Mouse (Mus musculus) forebrain, embryonic 12.5 days (tissue): ENCODE data around the gene Cdc27. TPM values are rescaled to one million over a fixed set of nuclear protein-coding genes. Genes with fewer than 3 reads are reported as not detected.
"Not testable (repeated sequence)": the region's sequence is repeated elsewhere in the genome, so short reads cannot be mapped to it uniquely, and the experiment has no call there.

Source experiments
- ATAC-seq: fragments of 200-750 bp; cut with Nextera tagmentation; 2 replicates; pipeline ENCODE4 v1.8.0; 2017; ENCODE audit warnings: moderate TSS enrichment; ENCODE audit not compliant: low FRiP score
- H3K27ac ChIP-seq: fragments of 300-500 bp; sonication (generic); 2 replicates; pipeline ENCODE4 v1.5.1; 2016; ENCODE audit warnings: mild to moderate bottlenecking
- H3K27me3 ChIP-seq: fragments of 300-500 bp; sonication (generic); 2 replicates; pipeline ENCODE4 v1.6.1; 2016; ENCODE audit warnings: mild to moderate bottlenecking
- H3K36me3 ChIP-seq: fragments of 300-500 bp; sonication (generic); replicated peaks from 2 replicates; pipeline ENCODE4 v1.6.1; 2016; ENCODE audit warnings: mild to moderate bottlenecking
- H3K4me1 ChIP-seq: fragments of 300-500 bp; sonication (generic); 2 replicates; pipeline ENCODE4 v1.6.1; 2016
- H3K4me2 ChIP-seq: fragments of 300-500 bp; sonication (generic); 2 replicates; pipeline ENCODE4 v1.6.1; 2016; ENCODE audit warnings: mild to moderate bottlenecking, moderate library complexity
- H3K4me3 ChIP-seq: fragments of 300-500 bp; sonication (generic); replicated peaks from 2 replicates; pipeline ENCODE4 v1.5.1; 2016; ENCODE audit warnings: mild to moderate bottlenecking
- H3K9ac ChIP-seq: fragments of 300-500 bp; sonication (generic); 2 replicates; pipeline ENCODE4 v1.6.1; 2016; ENCODE audit warnings: mild to moderate bottlenecking
- H3K9me3 ChIP-seq: fragments of 300-500 bp; sonication (generic); 2 replicates; pipeline ENCODE4 v1.6.1; 2016
- WGBS: fragments of 180-500 bp; shearing (Covaris S2); methylation state at CpG from one replicate; pipeline ENCODE4 v1.1.7; 2016; 5-methylcytosine and 5-hydroxymethylcytosine counted together
- polyA plus RNA-seq: library from polyadenylated mRNA; unstranded; fragments of >200 nt; fragmentation: Nextera tagmentation; extraction: Ambion mirVana; gene quantifications from 2 replicates; pipeline ENCODE4 v1.2.1, GENCODE M21; 2016

Cdc27 gene
- polyA plus RNA-seq, 1 experiment from 2014 or later = 52.6 TPM

- no peak overlapping the region for H3K27ac ChIP-seq
- no peaks in the 10 kb centered on the region for H3K27me3 ChIP-seq
- no peak overlapping the region for H3K4me2 ChIP-seq
- ATAC-seq = no peak
- WGBS = 76% methylated on average over 18 of the region's 18 CpGs
- no peaks in the 10 kb centered on the region; the same call in 1 of the 2 replicates for H3K4me1 ChIP-seq
- no peak overlapping the region for H3K9ac ChIP-seq
- no peaks in the 10 kb centered on the region for H3K36me3 ChIP-seq
- no peak overlapping the region for H3K4me3 ChIP-seq
- H3K9me3 ChIP-seq = no peaks in the 10 kb centered on the region
These were observed 31.3 kb upstream of the Cdc27 start for GRCm38 (mm10) chr11:104581446-104582307.

DNA sequence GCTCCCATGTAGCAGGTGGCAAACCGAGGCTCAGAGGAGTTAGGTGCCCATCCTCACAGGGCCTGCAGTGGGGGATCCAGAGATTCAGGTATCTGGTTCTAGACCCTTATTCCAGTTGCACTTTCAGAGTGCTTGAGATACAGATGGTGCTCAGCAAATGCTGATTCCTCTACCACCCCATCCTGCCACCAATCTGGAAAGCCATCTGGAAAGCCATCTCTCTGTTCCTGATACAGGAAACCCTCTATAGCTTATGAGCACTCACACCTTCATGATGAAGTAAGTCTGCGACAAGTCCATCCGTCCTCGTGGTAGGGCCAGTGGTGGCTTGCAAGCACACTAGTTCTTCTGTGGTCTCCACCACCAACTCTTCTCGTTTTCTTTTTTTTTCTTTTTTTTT is 30.2 kb upstream of the Cdc27 start:
- Histone ChIP-seq H3K27ac (no peak overlapping the region), H3K27me3 (no peaks in the 10 kb centered on the region), H3K9me3 (no peaks in the 10 kb centered on the region), H3K36me3 (no peaks in the 10 kb centered on the region), H3K4me3 (no peak overlapping the region), H3K4me2 (no peak overlapping the region), H3K4me1 (no peaks in the 10 kb centered on the region; the same call in 1 of the 2 replicates), H3K9ac (no peak overlapping the region)
- ATAC-seq = no peak
- 93% methylated on average over 5 of the region's 5 CpGs for WGBS

DNA sequence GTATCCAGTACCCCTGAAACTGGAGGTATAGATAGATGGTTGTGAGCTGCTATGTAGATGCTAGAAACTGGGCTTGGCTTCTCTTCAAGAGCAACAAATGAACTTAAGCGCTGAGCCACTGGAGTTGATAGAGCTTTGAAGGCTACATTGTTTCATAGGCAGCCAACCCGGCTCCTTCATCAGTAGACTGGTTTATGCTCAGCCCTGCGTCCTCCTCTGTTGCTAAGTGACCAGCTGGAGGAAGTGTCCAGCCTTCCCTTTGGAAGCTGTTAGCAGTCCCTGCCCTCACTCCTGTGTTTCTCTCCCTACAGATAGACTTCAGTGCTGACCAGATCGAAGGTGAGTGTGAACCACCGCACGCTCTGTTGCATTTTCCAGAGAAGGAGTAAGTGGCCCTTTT is 29.7 kb upstream of the Cdc27 start:
- Histone ChIP-seq H3K4me3 (no peak overlapping the region), H3K27me3 (no peaks in the 10 kb centered on the region), H3K27ac (no peak overlapping the region), H3K9me3 (no peaks in the 10 kb centered on the region), H3K4me1 (no peaks in the 10 kb centered on the region; the same call in 1 of the 2 replicates), H3K36me3 (no peaks in the 10 kb centered on the region), H3K9ac (no peak overlapping the region), H3K4me2 (no peak overlapping the region)
- WGBS = 82% methylated on average over 6 of the region's 6 CpGs
- ATAC-seq = no peak

DNA sequence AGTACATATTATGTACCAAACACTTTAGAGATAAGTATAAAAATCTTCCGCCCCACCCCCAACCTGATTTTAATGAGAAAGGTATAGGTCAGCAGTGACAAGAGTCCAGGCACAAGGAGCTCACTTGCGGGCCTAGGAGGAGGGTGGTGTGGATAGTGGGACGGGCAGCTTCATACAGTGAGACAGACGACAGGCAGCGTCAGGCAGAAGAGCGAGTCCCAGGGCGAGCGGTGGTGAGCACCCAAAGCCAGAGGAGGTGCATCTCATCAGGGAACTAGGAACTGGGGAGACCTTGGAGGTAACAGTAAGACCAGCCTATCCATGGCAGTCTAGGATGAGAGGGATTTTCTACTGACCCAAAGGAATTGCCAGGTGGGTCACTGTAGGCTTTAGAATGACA is 29.2 kb upstream of the Cdc27 start:
- H3K9ac ChIP-seq = no peak overlapping the region
- H3K4me3 ChIP-seq = no peak overlapping the region
- 94% methylated on average over 8 of the region's 8 CpGs for WGBS
- H3K27ac ChIP-seq = no peak overlapping the region
- H3K4me1 ChIP-seq = no peaks in the 10 kb centered on the region; the same call in 1 of the 2 replicates
- no peaks in the 10 kb centered on the region for H3K9me3 ChIP-seq
- H3K36me3 ChIP-seq = no peaks in the 10 kb centered on the region
- H3K27me3 ChIP-seq = no peaks in the 10 kb centered on the region
- ATAC-seq = no peak
- no peak overlapping the region for H3K4me2 ChIP-seq

DNA sequence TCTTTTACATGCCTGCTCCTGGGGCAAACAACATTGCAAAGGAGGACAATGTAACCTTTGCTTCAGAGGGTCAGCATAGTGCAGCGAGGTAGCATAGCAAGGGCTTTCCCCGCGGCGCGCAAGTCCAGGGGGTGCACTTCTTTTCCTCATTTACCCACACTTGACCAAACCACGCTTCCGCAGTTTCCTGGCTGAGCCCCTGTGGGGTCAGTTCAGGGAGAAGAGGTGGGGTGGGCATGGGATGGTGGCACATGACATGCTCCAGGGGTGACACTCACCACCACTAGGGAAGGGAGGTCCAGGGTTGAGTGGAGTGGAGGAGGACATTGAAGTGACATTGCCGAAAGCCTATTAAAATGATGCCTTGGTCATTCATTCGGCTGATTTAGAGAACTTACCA is 28.7 kb upstream of the Cdc27 start:
- H3K4me3 ChIP-seq = no peak overlapping the region
- no peaks in the 10 kb centered on the region for H3K27me3 ChIP-seq
- no peaks in the 10 kb centered on the region; the same call in 1 of the 2 replicates for H3K4me1 ChIP-seq
- no peak overlapping the region for H3K4me2 ChIP-seq
- WGBS = 92% methylated on average over 9 of the region's 9 CpGs
- no peaks in the 10 kb centered on the region for H3K36me3 ChIP-seq
- ATAC-seq = no peak
- H3K9ac ChIP-seq = no peak overlapping the region
- H3K9me3 ChIP-seq = no peaks in the 10 kb centered on the region
- H3K27ac ChIP-seq = no peak overlapping the region

DNA sequence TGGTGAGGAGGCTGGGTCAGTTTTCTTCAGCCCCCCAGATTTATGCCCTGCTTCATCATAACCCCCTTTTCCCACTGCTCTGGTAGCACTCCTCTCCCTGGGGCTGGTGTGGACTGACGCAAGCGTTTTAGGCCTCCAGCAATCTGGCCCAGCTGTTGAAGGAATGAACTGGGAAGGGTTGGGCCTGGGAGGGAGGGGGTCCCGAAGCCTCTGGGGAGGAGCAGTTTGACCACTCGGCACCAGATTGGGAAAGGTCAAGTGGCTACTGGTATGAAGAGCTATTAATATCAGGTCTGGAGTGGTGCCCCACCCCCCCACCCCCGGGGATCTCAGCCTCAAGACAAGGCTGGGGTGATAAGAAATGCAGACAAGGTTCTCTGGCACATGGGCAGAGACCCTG is 27.7 kb upstream of the Cdc27 start:
- H3K9ac ChIP-seq = no peak overlapping the region
- no peaks in the 10 kb centered on the region for H3K9me3 ChIP-seq
- H3K27ac ChIP-seq = no peak overlapping the region
- no peak overlapping the region for H3K4me2 ChIP-seq
- WGBS = 75% methylated on average over 5 of the region's 5 CpGs
- no peaks in the 10 kb centered on the region for H3K36me3 ChIP-seq
- peaks cover 3% of the 10 kb centered on the region; the same call in 1 of the 2 replicates for H3K27me3 ChIP-seq
- no peak overlapping the region for H3K4me3 ChIP-seq
- ATAC-seq = no peak
- no peaks in the 10 kb centered on the region; the same call in 1 of the 2 replicates for H3K4me1 ChIP-seq

DNA sequence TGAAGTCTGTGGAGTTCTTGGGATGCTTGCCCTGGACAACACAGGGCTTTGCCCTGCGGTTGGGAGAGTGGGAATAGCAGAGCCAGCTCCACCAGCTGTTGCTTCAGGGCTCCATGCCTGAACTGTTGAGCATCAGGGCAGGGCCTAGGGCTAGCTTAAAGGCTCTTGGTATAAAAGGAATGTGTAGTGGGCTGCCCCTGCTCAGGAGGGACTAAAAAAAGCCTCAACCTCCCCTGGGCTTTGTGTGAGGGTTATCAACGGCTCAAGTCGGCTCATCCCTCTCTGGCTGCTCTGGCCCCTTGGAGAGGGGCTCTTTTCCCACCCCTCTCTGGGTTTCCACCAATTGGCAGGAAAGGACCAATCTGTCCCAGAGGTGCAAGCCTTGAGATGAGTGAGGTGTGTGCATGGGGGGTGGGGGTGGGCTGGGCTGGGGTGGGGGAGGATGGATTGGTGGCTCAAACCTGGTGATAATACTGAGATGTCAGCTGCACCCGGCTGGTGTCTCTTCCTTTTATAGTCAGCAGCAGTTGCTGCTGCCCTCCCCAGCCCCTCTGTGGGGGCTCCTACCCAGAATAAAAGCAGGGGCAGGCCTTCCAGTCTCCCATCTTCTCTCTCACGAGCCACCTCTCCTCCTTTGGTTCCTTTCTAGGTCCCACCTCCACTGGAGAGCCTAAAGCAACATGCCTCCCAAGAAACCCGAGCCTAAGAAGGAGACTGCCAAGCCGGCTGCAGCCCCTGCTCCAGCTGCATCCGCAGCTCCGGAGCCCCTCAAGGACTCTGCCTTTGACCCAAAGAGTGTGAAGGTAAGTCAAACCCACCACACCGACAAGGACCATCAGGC is 26.6 kb upstream of the Cdc27 start:
- no peaks in the 10 kb centered on the region for H3K36me3 ChIP-seq
- no peaks in the 10 kb centered on the region; the same call in 1 of the 2 replicates for H3K4me1 ChIP-seq
- H3K27me3 ChIP-seq = peaks cover 13% of the 10 kb centered on the region
- no peaks in the 10 kb centered on the region for H3K9me3 ChIP-seq
- ATAC-seq = no peak
- WGBS = 49% methylated on average over 10 of the region's 10 CpGs
- H3K4me3 ChIP-seq = no peak overlapping the region
- no peak overlapping the region for H3K9ac ChIP-seq
- H3K4me2 ChIP-seq = no peak overlapping the region
- H3K27ac ChIP-seq = no peak overlapping the region

GRCm38 (mm10) chr11:104572566-104572965 is 22.1 kb upstream of the Cdc27 start:
- Histone ChIP-seq H3K27ac (no peak overlapping the region), H3K36me3 (no peaks in the 10 kb centered on the region), H3K27me3 (peaks cover 20% of the 10 kb centered on the region), H3K9me3 (no peaks in the 10 kb centered on the region), H3K4me3 (no peak overlapping the region), H3K9ac (no peak overlapping the region), H3K4me2 (no peak overlapping the region), H3K4me1 (no peaks in the 10 kb centered on the region)
- ATAC-seq = no peak
- 73% methylated on average over 2 of the region's 2 CpGs for WGBS

- Histone ChIP-seq H3K4me2 (no peak overlapping the region), H3K27me3 (peaks cover 20% of the 10 kb centered on the region), H3K9ac (no peak overlapping the region), H3K4me1 (no peaks in the 10 kb centered on the region), H3K4me3 (no peak overlapping the region), H3K27ac (no peak overlapping the region), H3K36me3 (no peaks in the 10 kb centered on the region), H3K9me3 (no peaks in the 10 kb centered on the region)
- WGBS = 68% methylated on average over 7 of the region's 7 CpGs
- ATAC-seq = no peak
These were observed 21.7 kb upstream of the Cdc27 start for GRCm38 (mm10) chr11:104572091-104572490.

DNA sequence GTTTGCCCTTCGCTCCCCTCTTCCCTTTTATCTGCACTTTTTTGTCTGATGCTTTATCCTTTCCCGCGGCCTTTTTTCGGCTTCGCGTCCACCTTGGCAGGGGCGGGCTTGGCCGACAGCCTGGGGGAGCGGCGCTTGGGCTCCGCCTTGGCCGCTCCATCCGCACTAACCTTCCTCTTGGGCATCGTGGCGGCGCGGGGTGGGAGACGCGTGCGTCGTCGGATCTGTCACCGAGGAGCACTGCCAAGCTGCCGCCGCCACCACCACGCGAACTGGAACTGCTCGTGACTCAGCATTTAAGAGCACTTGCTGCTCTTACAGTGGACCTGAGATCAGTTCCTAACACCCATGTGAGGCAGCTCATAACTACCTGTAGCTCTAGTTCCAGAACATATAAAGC is 21.0 kb upstream of the Cdc27 start:
- WGBS = 3% methylated on average over 28 of the region's 28 CpGs
- not testable (repeated sequence) for H3K27ac ChIP-seq, ATAC-seq, H3K36me3 ChIP-seq, H3K9me3 ChIP-seq, H3K4me1 ChIP-seq
- peak overlapping the region; percentile 36 for H3K4me3 ChIP-seq
- H3K9ac ChIP-seq = peak overlapping the region; percentile 38
- H3K27me3 ChIP-seq = peaks cover 20% of the 10 kb centered on the region
- peak overlapping the region; percentile 59 for H3K4me2 ChIP-seq

GRCm38 (mm10) chr11:104570515-104570914 is 20.1 kb upstream of the Cdc27 start:
- WGBS = 88% methylated on average over 8 of the region's 8 CpGs
- not testable (repeated sequence) for H3K9ac ChIP-seq, H3K36me3 ChIP-seq, H3K9me3 ChIP-seq, H3K4me3 ChIP-seq, H3K4me1 ChIP-seq, ATAC-seq, H3K27ac ChIP-seq, H3K4me2 ChIP-seq
- peaks cover 20% of the 10 kb centered on the region for H3K27me3 ChIP-seq

DNA sequence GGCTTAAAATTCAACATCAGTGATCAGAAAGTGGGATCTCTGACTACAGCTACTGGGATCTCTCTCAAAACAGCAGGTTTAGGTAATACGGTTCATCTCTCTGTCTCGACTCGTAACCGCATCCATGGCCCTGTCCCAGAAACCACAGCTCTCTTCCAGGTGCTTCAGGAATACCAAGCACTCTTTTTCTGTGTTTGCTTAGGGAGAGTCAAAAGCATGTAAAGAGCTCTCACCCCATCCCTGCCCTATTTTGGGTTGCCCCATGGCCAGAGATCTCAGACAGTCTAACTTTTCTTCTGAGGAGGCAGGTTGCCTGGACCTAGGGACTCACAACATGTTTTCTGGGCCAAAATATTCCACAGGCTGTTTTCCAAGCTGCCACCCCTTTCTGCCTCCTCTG is 17.9 kb upstream of the Cdc27 start:
- H3K27me3 ChIP-seq = peaks cover 19% of the 10 kb centered on the region
- no peak overlapping the region for H3K4me3 ChIP-seq
- H3K9me3 ChIP-seq = no peaks in the 10 kb centered on the region
- no peak overlapping the region for H3K27ac ChIP-seq
- WGBS = 96% methylated on average over 4 of the region's 4 CpGs
- no peaks in the 10 kb centered on the region for H3K4me1 ChIP-seq
- no peak overlapping the region for H3K4me2 ChIP-seq
- no peaks in the 10 kb centered on the region for H3K36me3 ChIP-seq
- no peak for ATAC-seq
- H3K9ac ChIP-seq = no peak overlapping the region
